Mouse (Mus musculus): ENCODE results near the gene Col8a2.

Col8a2 gene

DNA sequence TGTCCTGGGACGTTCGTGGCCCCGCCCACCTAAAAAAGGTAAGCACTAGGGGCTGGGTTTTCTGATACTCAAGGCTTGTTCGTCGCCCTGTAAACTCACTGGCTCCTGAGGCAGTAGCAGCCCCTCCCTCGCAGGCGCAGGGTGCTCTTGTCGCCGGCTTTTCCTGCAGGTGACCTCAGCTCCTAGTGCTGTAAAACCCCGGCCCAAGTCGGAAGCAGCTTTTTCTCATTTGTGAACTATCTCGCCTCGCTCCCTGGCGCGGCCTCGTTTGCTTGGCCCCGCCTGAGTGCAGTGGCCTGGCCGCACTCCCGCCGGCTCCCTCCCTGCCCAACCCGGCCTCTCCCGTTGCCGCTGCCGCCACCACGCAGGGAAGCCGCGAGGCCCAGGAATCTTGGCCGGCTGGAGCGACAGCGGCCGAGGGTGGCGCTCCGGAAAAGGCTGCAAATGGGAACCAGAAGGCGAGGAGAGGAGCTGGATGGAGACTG is 10.1 kb downstream of the Col8a2 start:
- intact Hi-C loops (cut with DNase I), result no loop called here

DNA sequence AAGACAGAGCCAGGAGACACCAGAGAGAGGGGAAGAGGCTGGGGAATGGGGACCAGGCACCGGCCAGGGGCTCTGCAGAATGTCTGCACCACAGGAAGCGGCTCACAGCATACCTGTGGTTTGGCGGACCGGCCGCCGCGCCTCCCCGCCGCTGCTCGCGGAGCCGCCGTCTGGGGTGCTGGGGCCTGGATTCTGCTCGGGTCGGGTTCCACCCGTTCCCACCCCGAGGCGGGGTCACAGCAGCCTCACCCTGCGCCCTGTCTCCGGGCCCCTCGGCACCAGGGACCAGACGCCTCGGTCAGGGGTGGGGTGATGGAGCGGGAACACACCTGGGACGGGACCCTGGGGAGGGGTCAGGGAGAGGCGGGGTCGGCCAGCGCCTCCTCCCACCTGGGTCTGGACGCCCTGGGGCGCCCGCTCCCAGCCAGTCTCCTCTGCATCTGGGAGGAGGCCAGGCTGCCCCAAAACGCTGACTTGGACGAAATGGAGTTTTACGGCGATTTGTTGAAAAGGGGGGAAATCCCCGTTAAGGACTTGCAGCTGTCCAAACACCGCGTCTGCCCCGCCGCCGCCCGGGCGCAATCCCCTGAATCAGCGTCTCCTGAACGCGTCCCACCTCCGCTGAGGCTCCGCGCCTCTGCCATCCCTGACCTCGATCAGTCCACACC is 14.5 kb downstream of the Col8a2 start:
- intact Hi-C loops (cut with DNase I), result loop anchor here (5.0 kb wide), 1 partner anchor 34 kb away; no protein-coding TSS in a partner anchor

DNA sequence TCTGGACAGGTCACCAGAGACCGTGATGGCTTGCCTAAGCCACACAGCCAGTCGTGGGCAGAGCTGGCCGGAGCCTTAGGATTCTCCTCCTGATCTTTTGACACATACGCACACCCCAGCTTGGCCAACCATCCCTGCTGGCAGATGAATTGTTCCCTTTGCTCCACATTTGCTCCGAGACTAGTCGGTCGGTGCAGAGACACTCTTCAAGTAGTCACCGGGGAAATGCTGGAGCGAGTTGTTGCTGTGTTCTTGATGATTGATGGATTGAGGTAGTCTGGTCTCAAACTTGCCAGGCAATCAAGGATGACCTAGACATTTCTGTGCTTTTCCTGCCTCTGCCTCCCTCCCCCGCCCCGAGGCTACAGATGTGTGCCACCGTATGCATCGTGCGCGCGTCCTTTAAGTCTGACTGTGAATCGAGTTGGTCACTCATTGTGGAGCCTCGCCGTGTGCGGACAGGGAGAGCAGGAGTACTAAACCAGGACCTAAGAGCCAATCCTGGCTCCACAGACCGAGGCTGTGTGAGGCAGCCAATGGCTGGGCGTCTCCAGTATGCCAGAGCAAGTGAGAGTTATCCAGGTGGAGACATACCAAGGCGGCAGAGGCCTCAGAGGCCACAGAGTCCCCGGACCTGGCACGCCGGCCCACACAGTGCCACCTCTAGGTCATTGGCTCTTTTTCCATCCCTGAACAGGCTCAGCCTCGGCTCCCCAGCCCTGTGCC is 15.2 kb downstream of the Col8a2 start:
- intact Hi-C loops (cut with DNase I), result loop anchor here (5.0 kb wide), 1 partner anchor 34 kb away; no protein-coding TSS in a partner anchor

DNA sequence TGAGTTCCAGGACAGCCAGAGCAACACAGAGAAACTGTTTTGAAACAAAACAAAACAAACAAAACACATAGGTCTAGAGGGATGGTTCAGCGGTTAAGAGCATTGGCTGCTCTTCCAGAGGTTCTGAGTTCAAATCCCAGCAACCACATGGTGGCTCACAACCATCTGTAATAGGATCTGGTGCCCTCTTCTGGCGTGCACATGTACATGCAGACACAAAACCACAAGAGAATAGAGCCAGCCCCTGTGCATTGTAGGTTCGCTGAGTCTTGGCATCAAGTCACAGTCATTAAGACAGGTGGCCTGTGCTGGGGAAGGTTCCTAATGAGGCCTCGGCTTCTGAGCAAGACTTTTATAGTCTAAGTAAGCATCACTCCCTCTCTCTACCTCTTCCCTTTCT is 17.3 kb downstream of the Col8a2 start:
- intact Hi-C loops (cut with DNase I), result loop anchor here (5.0 kb wide), 1 partner anchor 37 kb away; no protein-coding TSS in a partner anchor

DNA sequence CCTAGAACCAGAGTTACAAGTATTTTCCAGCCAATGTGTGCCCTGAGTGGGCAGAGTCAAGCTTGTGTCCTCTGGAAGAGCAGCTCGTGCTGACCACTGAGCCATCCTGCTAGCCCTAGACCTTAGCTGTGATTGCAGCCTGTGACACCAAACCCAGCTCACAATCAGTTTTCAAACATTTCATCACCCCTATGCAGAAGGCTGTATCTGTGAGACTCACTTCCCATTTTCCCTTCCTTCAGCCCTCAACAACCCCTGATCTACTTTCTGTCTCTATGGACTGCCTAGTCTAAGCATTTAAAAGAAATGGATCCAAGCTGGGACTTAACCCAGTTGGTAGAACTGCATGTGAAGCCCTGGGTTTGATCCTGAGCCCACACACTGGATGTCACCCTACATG is 18.8 kb downstream of the Col8a2 start:
- intact Hi-C loops (cut with DNase I), result no loop called here

DNA sequence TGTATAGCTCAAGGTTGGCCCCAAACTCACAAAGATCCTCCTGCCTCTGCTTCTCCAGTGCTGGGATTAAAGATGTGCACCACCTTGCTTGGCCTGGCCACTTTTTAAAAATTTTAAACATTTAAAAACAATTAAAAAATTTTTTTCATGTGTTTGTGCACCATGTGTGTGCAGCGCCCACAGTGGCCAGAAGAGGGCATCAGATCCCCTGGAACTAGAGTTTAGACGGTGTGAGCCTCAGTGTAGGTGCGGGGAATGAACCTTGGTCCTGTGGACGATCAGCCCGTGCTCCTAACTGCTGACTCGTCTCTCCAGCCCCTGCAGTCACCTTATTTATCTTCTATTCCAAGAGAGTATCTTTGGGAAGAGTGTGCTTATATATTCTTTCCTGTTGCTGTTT is 19.5 kb downstream of the Col8a2 start:
- intact Hi-C loops (cut with DNase I), result no loop called here

DNA sequence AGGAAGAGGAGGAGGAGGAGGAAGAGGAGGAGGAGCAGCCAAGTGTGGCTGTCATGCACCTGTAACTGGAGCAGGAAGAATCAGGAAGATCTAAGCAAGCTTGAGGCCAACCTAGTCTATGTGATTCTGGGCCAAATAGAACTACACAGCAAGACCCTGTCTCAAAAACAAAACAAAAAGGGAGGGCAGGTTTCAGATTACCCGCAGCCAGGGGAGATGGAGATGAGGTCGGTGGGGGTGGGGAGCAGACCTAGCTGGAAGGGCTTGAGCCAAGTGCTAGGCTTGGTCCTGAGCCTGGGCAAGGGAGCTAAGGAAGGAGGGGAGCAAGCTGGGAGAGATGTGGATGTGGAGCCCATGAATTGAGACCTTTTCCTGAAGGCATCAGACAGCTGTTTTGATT is 20.2 kb downstream of the Col8a2 start:
- intact Hi-C loops (cut with DNase I), result no loop called here

DNA sequence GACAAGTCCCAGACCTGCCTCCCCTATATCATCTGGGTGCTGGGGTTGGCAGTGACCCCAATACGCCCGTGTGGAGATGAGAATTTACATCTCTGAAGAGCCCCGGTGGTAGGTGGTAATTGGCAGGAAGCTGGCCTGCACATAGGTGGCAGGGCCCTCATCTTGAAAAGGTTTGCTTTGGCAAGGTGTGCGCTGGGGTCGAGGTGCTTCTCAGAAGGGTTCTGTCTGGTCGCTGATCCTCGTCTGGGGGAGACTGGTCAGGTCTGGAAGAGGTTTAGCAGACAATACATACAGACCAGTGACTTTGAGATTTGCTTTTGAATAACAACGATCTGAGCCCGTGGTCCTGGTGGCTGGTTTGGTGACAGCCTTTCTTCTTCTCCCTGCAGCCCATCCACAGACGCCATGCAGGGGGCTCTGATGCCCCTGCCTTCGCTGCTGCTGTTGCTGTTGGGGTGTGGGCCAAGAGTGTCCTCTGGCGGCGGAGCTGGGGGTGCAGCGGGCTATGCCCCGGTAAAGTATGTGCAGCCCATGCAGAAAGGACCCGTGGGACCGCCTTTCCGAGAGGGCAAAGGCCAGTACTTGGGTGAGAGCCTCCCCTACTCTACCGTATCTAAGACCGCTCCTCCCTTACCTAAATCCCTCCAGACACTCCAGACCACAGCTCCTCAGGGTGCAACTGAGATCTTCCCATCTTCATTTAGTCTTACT is 22.8 kb downstream of the Col8a2 start:
- intact Hi-C loops (cut with DNase I), result no loop called here

DNA sequence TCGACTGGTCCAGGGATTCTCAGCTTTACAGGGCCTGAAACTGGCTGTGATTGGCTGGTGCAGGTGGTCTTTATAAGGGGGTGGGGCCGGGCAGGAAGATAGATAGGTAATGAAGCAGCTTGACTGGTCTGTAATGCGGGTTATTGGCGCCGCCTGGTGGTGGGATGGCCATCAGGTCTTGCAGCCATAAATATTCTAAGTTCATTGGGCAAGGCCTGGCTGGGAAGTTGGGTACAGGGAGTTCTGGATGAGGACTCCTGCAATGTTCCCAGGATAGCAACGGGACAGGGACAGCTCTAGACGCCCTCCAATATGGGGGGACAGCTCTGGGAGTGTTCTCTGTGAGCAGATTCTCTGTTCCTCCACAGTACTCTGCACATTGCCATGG is 23.3 kb downstream of the Col8a2 start:
- intact Hi-C loops (cut with DNase I), result loop anchor here (2.0 to 5.0 kb wide), 2 partner anchors 33 to 83 kb away; no protein-coding TSS in a partner anchor

DNA sequence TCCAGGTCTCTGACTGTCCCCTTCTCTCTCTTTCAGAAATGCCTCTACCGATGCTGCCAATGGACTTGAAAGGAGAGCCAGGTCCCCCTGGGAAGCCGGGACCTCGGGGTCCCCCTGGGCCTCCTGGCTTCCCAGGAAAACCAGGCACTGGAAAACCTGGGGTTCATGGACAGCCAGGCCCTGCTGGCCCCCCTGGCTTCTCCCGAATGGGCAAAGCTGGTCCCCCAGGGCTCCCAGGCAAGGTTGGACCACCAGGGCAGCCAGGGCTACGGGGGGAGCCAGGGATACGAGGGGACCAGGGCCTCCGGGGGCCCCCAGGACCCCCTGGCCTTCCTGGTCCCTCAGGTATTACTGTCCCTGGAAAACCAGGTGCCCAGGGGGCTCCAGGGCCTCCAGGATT is 23.8 kb downstream of the Col8a2 start:
- intact Hi-C loops (cut with DNase I), result loop anchor here (2.0 to 5.0 kb wide), 2 partner anchors 33 to 84 kb away; no protein-coding TSS in a partner anchor

DNA sequence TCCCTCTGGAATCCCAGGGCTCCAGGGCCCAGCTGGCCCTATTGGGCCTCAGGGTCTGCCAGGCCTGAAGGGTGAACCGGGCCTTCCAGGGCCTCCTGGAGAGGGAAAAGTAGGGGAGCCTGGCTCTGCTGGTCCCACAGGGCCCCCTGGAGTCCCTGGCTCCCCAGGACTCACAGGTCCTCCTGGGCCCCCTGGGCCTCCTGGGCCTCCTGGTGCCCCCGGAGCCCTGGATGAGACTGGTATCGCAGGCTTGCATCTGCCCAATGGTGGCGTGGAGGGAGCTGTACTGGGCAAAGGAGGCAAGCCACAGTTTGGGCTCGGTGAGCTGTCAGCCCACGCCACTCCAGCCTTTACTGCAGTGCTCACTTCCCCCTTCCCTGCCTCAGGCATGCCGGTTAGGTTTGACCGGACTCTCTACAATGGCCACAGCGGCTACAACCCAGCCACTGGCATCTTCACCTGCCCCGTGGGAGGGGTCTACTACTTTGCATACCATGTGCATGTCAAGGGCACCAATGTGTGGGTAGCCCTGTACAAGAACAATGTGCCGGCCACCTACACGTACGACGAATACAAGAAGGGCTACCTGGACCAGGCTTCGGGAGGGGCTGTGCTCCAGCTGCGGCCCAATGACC is 25.1 kb downstream of the Col8a2 start:
- intact Hi-C loops (cut with DNase I), result loop anchor here (2.0 to 5.0 kb wide), 2 partner anchors 34 to 85 kb away; no protein-coding TSS in a partner anchor

DNA sequence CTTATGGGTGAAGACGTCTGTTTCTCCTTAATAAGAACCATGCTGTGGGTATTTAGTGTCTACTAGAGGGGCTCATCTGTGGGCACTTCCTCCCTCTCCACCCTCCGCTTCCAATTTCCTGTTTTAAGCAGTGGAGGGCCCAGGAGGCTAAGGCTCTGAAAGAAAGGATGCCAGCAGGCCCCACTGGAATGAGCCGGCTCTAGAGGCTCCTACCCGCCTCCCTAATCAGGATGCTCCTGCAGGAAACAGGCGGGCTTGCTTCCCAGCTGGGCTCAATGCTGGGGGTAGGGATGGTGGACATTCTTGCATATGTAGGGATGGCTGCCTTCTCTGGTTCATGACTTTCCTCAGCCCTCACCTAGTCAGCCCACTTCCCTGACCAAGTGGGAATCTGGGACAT is 26.6 kb downstream of the Col8a2 start:
- intact Hi-C loops (cut with DNase I), result loop anchor here (5.0 kb wide), 1 partner anchor 36 kb away; no protein-coding TSS in a partner anchor

DNA sequence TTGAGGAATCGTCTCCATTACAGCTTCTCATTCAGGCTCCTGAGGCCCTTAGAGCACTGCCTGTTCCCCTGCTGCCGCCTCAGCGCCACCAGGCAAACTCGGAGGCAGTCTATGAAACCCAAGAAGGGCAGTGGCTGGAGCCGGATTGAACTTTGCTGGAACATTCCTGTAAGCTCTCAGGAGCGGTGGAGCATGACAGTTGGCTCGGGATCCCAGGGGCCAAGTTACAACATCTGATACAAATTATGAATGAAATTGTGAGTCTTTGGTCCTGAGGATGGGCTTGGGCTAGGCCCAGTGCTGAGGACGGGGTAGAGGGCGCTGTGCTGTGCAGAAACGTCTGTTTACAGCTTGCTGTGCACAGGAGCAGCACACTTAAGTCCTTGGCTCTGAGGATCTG is 27.8 kb downstream of the Col8a2 start:
- intact Hi-C loops (cut with DNase I), result loop anchor here (5.0 kb wide), 1 partner anchor 37 kb away; no protein-coding TSS in a partner anchor

DNA sequence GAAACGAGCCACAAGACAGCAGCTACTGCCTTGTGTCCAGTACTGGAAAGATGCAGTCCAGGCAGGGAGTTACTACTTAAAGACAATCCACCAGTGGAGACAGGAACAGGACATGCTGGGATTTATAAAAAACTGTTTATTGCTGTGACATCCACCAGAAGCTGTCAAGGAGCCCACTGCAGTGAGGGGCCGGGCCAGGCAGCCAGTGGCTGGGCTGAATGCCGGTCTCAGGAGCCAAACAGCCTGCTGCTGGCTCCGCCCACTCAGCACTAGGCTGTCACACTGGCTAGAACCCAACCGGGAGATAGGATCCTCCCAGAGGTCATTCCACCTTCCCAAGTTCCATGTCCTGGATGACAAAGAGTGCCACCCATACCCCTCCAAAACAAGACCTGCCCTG is 29.3 kb downstream of the Col8a2 start:
- intact Hi-C loops (cut with DNase I), result no loop called here

DNA sequence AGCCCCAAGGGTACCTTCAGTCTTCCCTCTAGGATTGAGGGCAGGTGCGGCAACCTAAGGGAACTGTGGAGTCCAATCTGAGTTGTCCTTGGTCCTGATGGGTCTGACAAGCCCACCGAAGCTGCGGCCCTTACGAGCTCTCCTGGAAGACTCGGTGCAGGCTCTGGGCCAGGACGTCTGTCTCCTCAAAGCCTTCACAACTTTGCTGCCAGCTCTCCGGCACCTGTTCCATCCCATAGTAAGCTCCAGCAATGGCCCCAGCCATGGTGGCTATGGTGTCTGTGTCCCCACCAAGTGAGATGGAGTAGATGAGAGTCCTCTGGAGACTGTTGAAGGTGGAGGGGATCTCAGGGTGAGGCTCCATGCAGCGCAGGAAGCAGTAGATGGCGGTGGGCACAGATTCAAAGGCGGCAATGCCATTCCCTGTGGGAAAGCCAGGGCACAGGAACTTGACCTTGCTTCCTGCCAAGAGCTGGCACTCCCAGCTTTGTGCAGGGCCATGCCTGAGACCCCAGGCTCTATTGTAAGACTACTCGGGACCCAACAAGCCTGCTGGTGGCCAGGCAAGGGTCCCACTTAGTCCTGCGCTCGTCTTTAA is 29.9 kb downstream of the Col8a2 start:
- intact Hi-C loops (cut with DNase I), result no loop called here

DNA sequence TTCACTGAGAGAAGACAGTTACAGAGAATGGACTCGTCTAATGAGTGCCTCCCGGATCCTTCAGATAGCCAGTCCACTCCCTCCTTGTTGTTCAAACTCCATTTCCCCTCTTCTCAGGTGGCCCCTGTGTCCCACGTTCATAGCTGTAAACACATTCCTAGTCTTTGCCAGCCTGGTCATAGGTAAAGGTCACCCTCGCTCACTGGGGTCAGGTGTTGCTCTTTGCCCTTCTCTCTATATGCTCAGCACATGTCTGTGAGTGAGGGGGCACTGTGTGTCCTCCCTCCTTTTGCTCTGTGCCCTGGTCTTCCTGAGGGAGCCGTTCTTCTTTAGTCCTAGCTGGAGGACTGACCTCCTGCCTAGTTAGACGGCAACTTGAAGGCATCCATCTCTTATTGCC is 33.2 kb downstream of the Col8a2 start:
- intact Hi-C loops (cut with DNase I), result loop anchor here (5.0 kb wide), 1 partner anchor 107 kb away; the partner anchor contains the start of gene Ago3

DNA sequence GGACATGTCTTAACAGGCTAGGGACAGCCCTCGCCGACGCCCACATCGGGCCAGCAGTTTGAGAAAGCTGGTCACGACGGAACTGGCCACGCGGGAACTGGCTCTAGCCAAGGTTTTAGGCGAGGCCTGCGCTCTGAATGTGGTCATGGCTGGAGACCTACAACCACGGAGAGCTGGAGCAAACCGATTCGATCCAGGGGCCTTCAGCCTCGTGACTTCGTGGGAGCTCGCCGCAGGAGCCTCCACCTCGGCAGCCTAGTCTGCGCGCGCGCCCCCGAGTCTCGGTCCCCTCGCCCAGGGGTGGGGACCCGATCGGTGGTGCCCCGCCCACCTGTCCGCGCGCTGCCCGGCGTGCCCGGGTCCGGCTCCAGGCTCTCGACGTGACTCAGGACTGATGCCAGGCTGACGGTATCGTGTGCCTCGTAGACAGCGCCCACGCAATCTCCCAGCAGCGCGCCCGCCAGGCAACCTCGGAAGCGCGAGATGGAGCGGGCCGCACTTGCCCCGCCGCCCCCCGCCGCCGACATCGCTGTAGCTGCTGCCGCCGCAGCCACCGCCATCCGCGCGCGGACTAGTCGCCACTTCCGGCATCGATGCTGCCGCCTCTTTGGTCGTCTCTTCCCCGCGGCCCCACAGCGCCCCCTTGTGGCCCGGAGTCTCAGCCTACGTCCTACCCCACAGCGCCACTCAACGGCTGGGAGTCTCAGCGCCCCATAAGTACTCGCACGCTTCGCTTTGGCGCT is 34.7 kb downstream of the Col8a2 start, which contains the start of gene Adprhl2:
TSS of gene Adprhl2 (minus strand) at position 593 of the 743 bp plus-strand sequence.
- intact Hi-C loops (cut with DNase I), result loop anchor here (5.0 kb wide), 1 partner anchor 106 kb away; the partner anchor contains the start of gene Ago3

DNA sequence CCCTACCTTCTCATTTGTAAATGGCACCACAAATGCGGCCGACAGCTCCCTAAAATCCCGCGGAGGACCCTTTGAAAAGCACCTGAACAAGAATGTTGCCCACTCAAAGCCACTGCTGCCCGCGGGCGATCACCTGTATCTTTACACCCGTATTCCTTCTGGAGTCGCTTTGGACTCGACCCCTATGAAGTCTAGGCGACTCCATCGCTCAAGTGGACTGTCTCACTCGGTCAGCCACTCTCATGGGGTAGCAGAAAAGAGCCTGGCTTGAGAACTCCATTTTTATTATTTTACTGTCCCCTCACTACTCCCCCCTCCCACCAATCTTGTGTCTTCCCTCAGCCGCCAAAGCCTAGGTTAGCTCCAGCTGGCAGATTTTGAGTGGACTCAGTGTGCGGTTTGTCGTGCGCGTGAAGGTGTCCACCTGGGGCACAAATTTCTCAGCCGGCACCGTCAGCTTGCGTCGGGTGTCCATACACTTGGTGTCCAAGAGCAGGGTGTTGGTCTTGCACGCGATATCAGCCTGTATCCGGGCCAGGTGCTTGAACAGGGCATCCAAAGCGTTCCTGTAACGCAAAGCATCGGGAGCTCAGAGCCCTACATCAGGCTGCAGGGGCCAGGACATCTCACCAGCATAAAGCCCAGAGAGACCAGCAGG is 35.4 kb downstream of the Col8a2 start:
- intact Hi-C loops (cut with DNase I), result loop anchor here (5.0 kb wide), 1 partner anchor 105 kb away; the partner anchor contains the start of gene Ago3

DNA sequence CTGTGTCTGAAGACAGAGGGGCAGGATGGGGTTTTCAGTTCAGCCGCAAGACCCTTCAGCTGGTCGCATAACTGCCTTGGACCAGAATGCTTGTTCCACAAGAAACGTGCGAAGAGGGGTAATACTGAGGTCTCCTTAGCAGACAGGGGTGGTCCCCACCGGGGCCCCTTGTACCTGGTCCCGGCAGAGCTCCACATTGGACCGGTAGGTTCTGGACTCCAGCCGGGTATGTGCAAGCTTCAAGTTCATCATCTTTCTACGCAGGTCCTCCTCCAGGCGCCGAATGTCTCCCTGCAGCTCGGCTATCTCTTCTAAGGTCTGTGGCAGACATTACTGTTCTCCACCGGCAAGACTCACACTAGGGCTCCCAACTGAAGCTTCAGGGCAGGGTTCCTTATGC is 36.1 kb downstream of the Col8a2 start:
- intact Hi-C loops (cut with DNase I), result loop anchor here (5.0 kb wide), 1 partner anchor 105 kb away; the partner anchor contains the start of gene Ago3
